Mouse (Mus musculus): ENCODE measurements around the gene Tex29. TPM values are rescaled to one million over a fixed set of nuclear protein-coding genes. Genes with fewer than 3 reads are reported as not detected.

Gene Tex29
- total and polyA plus RNA-seq, 3 experiments, result not detected

GRCm38 (mm10) chr8:11830214-11831046, 9.8 kb upstream of the Tex29 start:
- no peak for DNase-seq (ENCODE audit: low read depth, low spot score)
- H3K27ac ChIP-seq (ENCODE audit: control insufficient read depth, low read depth, low read length), result no peak overlapping the region
- no peak overlapping the region for H3K9ac ChIP-seq (ENCODE audit: control insufficient read depth, low read depth, low read length, poor library complexity, severe bottlenecking)
- peaks cover 0 to 2% of the 10 kb centered on the region in 2 experiments; a peak in 2 of 4 replicates for H3K36me3 ChIP-seq (ENCODE audit: control insufficient read depth in 1 of 2, insufficient read depth in 2 of 2, low read length in 2 of 2)
- H3K9me3 ChIP-seq (replicated peaks; ENCODE audit: insufficient read depth, low read length), result no peaks in the 10 kb centered on the region
- no peaks in the 10 kb centered on the region for H3K79me2 ChIP-seq (ENCODE audit: control insufficient read depth, insufficient read depth, low read length, poor library complexity)
- peaks cover 0 to 8% of the 10 kb centered on the region in 2 experiments; a peak in 1 of 4 replicates for H3K4me1 ChIP-seq (ENCODE audit: control insufficient read depth in 1 of 2, insufficient read depth in 2 of 2, low read length in 2 of 2)
- H3K27me3 ChIP-seq (ENCODE audit: control insufficient read depth in 1 of 2, insufficient read depth in 2 of 2, low read length in 2 of 2), result no peaks in the 10 kb centered on the region
- TF ChIP-seq TAL1 (IDR thresholded peaks at IDR 0.05; ENCODE audit: low read length) (no peak), MEF2A (IDR thresholded peaks at IDR 0.05; ENCODE audit: extremely low read depth, insufficient replicate concordance, low read depth, low read length, poor library complexity, severe bottlenecking) (no peak), ZC3H11A (IDR thresholded peaks at IDR 0.05; ENCODE audit: low read depth, low read length) (no peak), CHD1 (IDR thresholded peaks at IDR 0.05; ENCODE audit: low read depth, low read length) (no peak), USF1 (IDR thresholded peaks at IDR 0.05; ENCODE audit: low read depth, low read length) (no peak), CHD2 (IDR thresholded peaks at IDR 0.05; ENCODE audit: low read length) (no peak), JUND (IDR thresholded peaks at IDR 0.05; ENCODE audit: low read depth, low read length) (no peak), SIN3A (IDR thresholded peaks at IDR 0.05; ENCODE audit: low read length) (no peak), ZNF384 (IDR thresholded peaks at IDR 0.05; ENCODE audit: low read depth, low read length) (no peak), NRF1 (IDR thresholded peaks at IDR 0.05; ENCODE audit: insufficient read depth, low read depth, low read length, poor library complexity, severe bottlenecking) (no peak), POLR2AphosphoS5 (IDR thresholded peaks at IDR 0.05; ENCODE audit: borderline replicate concordance, low read depth, low read length) (no peak), POLR2AphosphoS2 (IDR thresholded peaks at IDR 0.05; ENCODE audit: low read length) (no peak), TBP (IDR thresholded peaks at IDR 0.05; ENCODE audit: low read depth, low read length) (no peak), SMC3 (IDR thresholded peaks at IDR 0.05; ENCODE audit: low read depth, low read length) (no peak), ELF1 (IDR thresholded peaks at IDR 0.05; ENCODE audit: low read depth, low read length) (no peak)
- H3K4me3 ChIP-seq (ENCODE audit: control insufficient read depth in 1 of 2, insufficient read depth in 1 of 2, low read depth in 2 of 2, low read length in 2 of 2), result no peak overlapping the region

DNA sequence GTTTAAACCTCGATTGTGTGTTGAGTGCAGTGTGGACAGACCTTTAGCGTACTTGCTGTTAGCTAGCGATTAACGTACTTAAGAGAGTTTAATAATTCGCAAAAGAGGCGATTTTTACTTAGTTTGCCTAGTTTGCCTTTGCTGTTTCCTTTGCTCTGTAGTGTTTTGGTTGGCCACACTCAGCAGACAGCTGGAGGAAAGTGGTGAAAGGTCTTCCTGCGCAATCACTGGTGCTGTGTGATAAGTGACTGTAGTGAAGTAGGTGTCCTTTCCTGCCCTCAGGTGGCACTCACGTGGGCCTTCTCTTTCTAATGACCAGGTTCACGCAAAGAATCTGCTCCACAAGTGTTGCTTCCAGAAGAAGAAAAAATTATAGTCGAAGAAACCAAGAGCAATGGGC, 9.1 kb upstream of the Tex29 start:
- H3K4me1 ChIP-seq (ENCODE audit: control insufficient read depth in 1 of 2, insufficient read depth in 2 of 2, low read length in 2 of 2), result peaks cover 0 to 8% of the 10 kb centered on the region in 2 experiments; a peak in 1 of 4 replicates
- DNase-seq (ENCODE audit: low read depth, low spot score), result peak; percentile 13
- no peak overlapping the region for H3K4me3 ChIP-seq (ENCODE audit: control insufficient read depth in 1 of 2, insufficient read depth in 1 of 2, low read depth in 2 of 2, low read length in 2 of 2)
- no peaks in the 10 kb centered on the region for H3K9me3 ChIP-seq (replicated peaks; ENCODE audit: insufficient read depth, low read length)
- peaks cover 0 to 2% of the 10 kb centered on the region in 2 experiments; a peak in 2 of 4 replicates for H3K36me3 ChIP-seq (ENCODE audit: control insufficient read depth in 1 of 2, insufficient read depth in 2 of 2, low read length in 2 of 2)
- H3K27ac ChIP-seq (ENCODE audit: control insufficient read depth, low read depth, low read length), result no peak overlapping the region
- no peaks in the 10 kb centered on the region for H3K27me3 ChIP-seq (ENCODE audit: control insufficient read depth in 1 of 2, insufficient read depth in 2 of 2, low read length in 2 of 2)
- no peak overlapping the region for H3K9ac ChIP-seq (ENCODE audit: control insufficient read depth, low read depth, low read length, poor library complexity, severe bottlenecking)
- TF ChIP-seq ZC3H11A (IDR thresholded peaks at IDR 0.05; ENCODE audit: low read depth, low read length), result no peak
- TF ChIP-seq MYB (IDR thresholded peaks at IDR 0.05; ENCODE audit: low read depth, low read length), result no peak
- no peak for TF ChIP-seq ZNF384 (IDR thresholded peaks at IDR 0.05; ENCODE audit: low read depth, low read length)
- no peak for TF ChIP-seq MAZ (IDR thresholded peaks at IDR 0.05; ENCODE audit: low read depth, low read length)
- no peak for TF ChIP-seq POLR2AphosphoS5 (IDR thresholded peaks at IDR 0.05; ENCODE audit: borderline replicate concordance, low read depth, low read length)
- no peak for TF ChIP-seq NELFE (IDR thresholded peaks at IDR 0.05; ENCODE audit: low read depth, low read length)
- TF ChIP-seq TBP (IDR thresholded peaks at IDR 0.05; ENCODE audit: low read depth, low read length), result no peak
- no peak for TF ChIP-seq TAL1 (IDR thresholded peaks at IDR 0.05; ENCODE audit: low read length)
- no peak for TF ChIP-seq SIN3A (IDR thresholded peaks at IDR 0.05; ENCODE audit: low read length)
- no peak for TF ChIP-seq NRF1 (IDR thresholded peaks at IDR 0.05; ENCODE audit: insufficient read depth, low read depth, low read length, poor library complexity, severe bottlenecking)
- TF ChIP-seq ZMIZ1 (IDR thresholded peaks at IDR 0.05; ENCODE audit: low read depth, low read length), result no peak
- TF ChIP-seq SMC3 (IDR thresholded peaks at IDR 0.05; ENCODE audit: low read depth, low read length), result no peak
- TF ChIP-seq GABPA (IDR thresholded peaks at IDR 0.05; ENCODE audit: low read depth, low read length), result no peak
- no peak for TF ChIP-seq CTCF (IDR thresholded peaks at IDR 0.05 in 2 of 3, conservative IDR thresholded peaks at IDR 0.05 in 1 of 3; ENCODE audit: control insufficient read depth in 1 of 3, insufficient read depth in 1 of 3, low read depth in 2 of 3, low read length in 3 of 3, poor library complexity in 1 of 3, severe bottlenecking in 1 of 3)
- TF ChIP-seq RAD21 (IDR thresholded peaks at IDR 0.05; ENCODE audit: low read depth, low read length), result no peak
- no peak for TF ChIP-seq USF2 (IDR thresholded peaks at IDR 0.05; ENCODE audit: borderline replicate concordance in 1 of 2, insufficient read depth in 1 of 2, low read depth in 1 of 2, low read length in 2 of 2)
- TF ChIP-seq TCF12 (IDR thresholded peaks at IDR 0.05; ENCODE audit: low read depth, low read length), result no peak
- no peak for TF ChIP-seq RCOR1 (IDR thresholded peaks at IDR 0.05; ENCODE audit: low read depth, low read length)
- no peak for TF ChIP-seq ELF1 (IDR thresholded peaks at IDR 0.05; ENCODE audit: low read depth, low read length)
- H3K79me2 ChIP-seq (ENCODE audit: control insufficient read depth, insufficient read depth, low read length, poor library complexity), result no peaks in the 10 kb centered on the region

All from MEL (cell line).